Mouse (Mus musculus) liver, embryonic 11.5 days (tissue): ENCODE results near the gene Lemd2. TPM values are rescaled to one million over a fixed set of nuclear protein-coding genes. Genes with fewer than 3 reads are reported as not detected.

Experiments
- ATAC-seq: fragments of 200-750 bp; cut with Nextera tagmentation; replicated peaks from 2 replicates; pipeline ENCODE4 v1.8.0; 2017; ENCODE audit warnings: moderate number of reproducible peaks, mild to moderate bottlenecking, moderate TSS enrichment, moderate library complexity; ENCODE audit not compliant: low FRiP score
- DNase-seq: peaks from one replicate; pipeline ENCODE4 v3.0.0-alpha.2; 2017; ENCODE audit warnings: low spot score
- H3K27ac ChIP-seq: fragments of 300-500 bp; sonication (generic); 2 replicates; pipeline ENCODE4 v1.5.1; 2014; ENCODE audit warnings: mild to moderate bottlenecking, low read depth, low read length, control low read depth
- H3K27me3 ChIP-seq: fragments of 300-500 bp; sonication (generic); replicated peaks from 2 replicates; pipeline ENCODE4 v1.6.1; 2014; ENCODE audit warnings: low read length, mixed read lengths; ENCODE audit not compliant: control insufficient read depth, insufficient read depth
- H3K36me3 ChIP-seq: fragments of 300-500 bp; sonication (generic); 2 replicates; pipeline ENCODE4 v1.6.1; 2014; ENCODE audit warnings: mild to moderate bottlenecking, low read length, moderate library complexity, mixed read lengths; ENCODE audit not compliant: control insufficient read depth, insufficient read depth
- H3K4me1 ChIP-seq: fragments of 300-500 bp; sonication (generic); replicated peaks from 2 replicates; pipeline ENCODE4 v1.6.1; 2014; ENCODE audit warnings: low read length, mixed read lengths; ENCODE audit not compliant: control insufficient read depth, insufficient read depth
- H3K4me2 ChIP-seq: fragments of 300-500 bp; sonication (generic); 2 replicates; pipeline ENCODE4 v1.6.1; 2014; ENCODE audit warnings: mild to moderate bottlenecking, control low read depth, moderate library complexity
- H3K4me3 ChIP-seq: fragments of 300-500 bp; sonication (generic); 2 replicates; pipeline ENCODE4 v1.5.1; 2014; ENCODE audit warnings: low read depth, low read length, control low read depth
- H3K9ac ChIP-seq: fragments of 300-500 bp; sonication (generic); 2 replicates; pipeline ENCODE4 v1.6.1; 2014; ENCODE audit warnings: low read depth, low read length, control low read depth
- H3K9me3 ChIP-seq: fragments of 300-500 bp; sonication (generic); 2 replicates; pipeline ENCODE4 v1.6.1; 2016; ENCODE audit warnings: low read length, inconsistent platforms, mixed read lengths; ENCODE audit not compliant: control insufficient read depth
- WGBS: fragments of 180-500 bp; shearing (Covaris S2); extraction: QIAGEN DNeasy Blood & Tissue Kit; methylation state at CpG from one replicate; pipeline ENCODE4 v1.1.7; 2014; 5-methylcytosine and 5-hydroxymethylcytosine counted together
- polyA plus RNA-seq: library from polyadenylated mRNA; unstranded; fragments of >200 nt; fragmentation: Nextera tagmentation; extraction: Ambion mirVana; gene quantifications from 2 replicates; pipeline ENCODE4 v1.2.1, GENCODE M21; 2014

Gene Lemd2
- polyA plus RNA-seq, 1 experiment from 2014 or later = 13.4 TPM

- Histone ChIP-seq H3K36me3 (peaks cover 18% of the 10 kb centered on the region), H3K27me3 (no peaks in the 10 kb centered on the region), H3K4me3 (no peak overlapping the region), H3K4me1 (no peaks in the 10 kb centered on the region; the same call in none of the 2 replicates), H3K27ac (no peak overlapping the region), H3K4me2 (no peak overlapping the region), H3K9ac (no peak overlapping the region), H3K9me3 (no peaks in the 10 kb centered on the region)
- ATAC-seq (no peak), DNase-seq (no peak)
- 79% methylated on average over 9 of the region's 9 CpGs for whole genome bisulfite sequencing
These were observed 15.4 kb downstream of the Lemd2 start for GRCm38 (mm10) chr17:27188883-27189282.

DNA sequence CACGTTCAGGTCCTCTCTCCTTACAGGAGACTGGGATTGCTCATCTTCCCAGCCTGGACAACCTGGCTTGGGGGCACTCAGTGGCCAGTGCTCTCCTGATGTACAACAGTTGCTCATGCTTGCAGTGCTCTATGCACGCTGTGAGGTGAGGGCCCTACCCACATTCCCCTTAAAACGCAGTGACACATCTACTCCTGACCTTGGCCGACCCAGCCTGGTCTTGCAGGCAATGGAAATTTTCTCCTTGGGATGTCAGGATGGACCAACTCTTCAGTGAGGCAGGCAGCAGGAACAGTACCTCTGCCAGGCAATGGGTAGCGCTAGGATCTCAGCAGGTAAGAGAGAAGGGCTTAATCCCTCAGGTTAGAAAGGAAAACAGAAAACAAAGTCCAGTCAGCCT lies 17.2 kb downstream of the Lemd2 start:
- no peak for DNase-seq
- H3K4me3 ChIP-seq = no peak overlapping the region
- ATAC-seq = no peak
- H3K36me3 ChIP-seq = peaks cover 13% of the 10 kb centered on the region
- WGBS = 73% methylated on average over 5 of the region's 5 CpGs
- H3K9ac ChIP-seq = no peak overlapping the region
- H3K27me3 ChIP-seq = no peaks in the 10 kb centered on the region
- no peak overlapping the region for H3K27ac ChIP-seq
- peaks cover 3% of the 10 kb centered on the region for H3K4me1 ChIP-seq
- no peaks in the 10 kb centered on the region for H3K9me3 ChIP-seq
- no peak overlapping the region for H3K4me2 ChIP-seq

GRCm38 (mm10) chr17:27186068-27186467 lies 18.2 kb downstream of the Lemd2 start:
- Histone ChIP-seq H3K9me3 (no peaks in the 10 kb centered on the region), H3K36me3 (peaks cover 9% of the 10 kb centered on the region), H3K4me1 (peaks cover 6% of the 10 kb centered on the region), H3K27ac (no peak overlapping the region), H3K9ac (no peak overlapping the region), H3K27me3 (no peaks in the 10 kb centered on the region), H3K4me2 (no peak overlapping the region), H3K4me3 (no peak overlapping the region)
- DNase-seq (no peak), ATAC-seq (no peak)
- WGBS = 94% methylated on average over 3 of the region's 3 CpGs

- Histone ChIP-seq H3K27me3 (no peaks in the 10 kb centered on the region), H3K4me3 (no peak overlapping the region), H3K9ac (no peak overlapping the region), H3K27ac (no peak overlapping the region), H3K4me2 (no peak overlapping the region), H3K36me3 (no peaks in the 10 kb centered on the region), H3K4me1 (peaks cover 7% of the 10 kb centered on the region), H3K9me3 (peaks cover 4% of the 10 kb centered on the region; the same call in 1 of the 2 replicates)
- 78% methylated on average over 12 of the region's 12 CpGs for WGBS
- ATAC-seq (no peak), DNase-seq (no peak)
These were observed 20.5 kb downstream of the Lemd2 start for GRCm38 (mm10) chr17:27183667-27184292.

DNA sequence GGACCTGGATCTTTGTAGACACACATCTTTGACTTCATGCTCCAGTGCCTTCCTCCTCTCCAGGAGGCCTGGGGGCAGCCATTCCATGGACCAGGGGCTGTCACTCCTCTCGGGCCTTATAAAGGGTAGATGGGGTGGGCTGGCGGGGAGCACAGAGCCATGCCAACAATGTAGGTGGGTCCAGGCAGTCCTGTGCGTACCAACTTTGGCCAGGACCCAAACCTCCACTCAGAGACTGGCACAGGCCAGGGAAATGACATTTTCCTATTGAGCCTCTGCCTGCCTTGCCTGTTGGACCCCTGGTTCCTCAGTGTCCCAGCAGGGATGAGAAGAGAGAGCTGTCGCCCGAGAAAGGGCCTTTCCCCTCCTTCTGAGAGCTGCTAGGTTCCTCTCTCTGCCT lies 21.9 kb downstream of the Lemd2 start:
- Histone ChIP-seq H3K27ac (no peak overlapping the region), H3K27me3 (no peaks in the 10 kb centered on the region), H3K4me3 (no peak overlapping the region), H3K4me2 (no peak overlapping the region), H3K36me3 (no peaks in the 10 kb centered on the region), H3K4me1 (peaks cover 8% of the 10 kb centered on the region), H3K9ac (no peak overlapping the region), H3K9me3 (peaks cover 4% of the 10 kb centered on the region; the same call in 1 of the 2 replicates)
- 80% methylated on average over 5 of the region's 5 CpGs for WGBS
- DNase-seq (no peak), ATAC-seq (no peak)

GRCm38 (mm10) chr17:27181666-27182065 lies 22.6 kb downstream of the Lemd2 start:
- Histone ChIP-seq H3K4me3 (no peak overlapping the region), H3K27me3 (no peaks in the 10 kb centered on the region), H3K36me3 (no peaks in the 10 kb centered on the region), H3K27ac (no peak overlapping the region), H3K9me3 (peaks cover 4% of the 10 kb centered on the region; the same call in 1 of the 2 replicates), H3K4me2 (no peak overlapping the region), H3K9ac (no peak overlapping the region), H3K4me1 (peaks cover 8% of the 10 kb centered on the region)
- DNase-seq = no peak
- 40% methylated on average over 3 of the region's 3 CpGs for WGBS
- ATAC-seq = peak; percentile 46

- no peak overlapping the region for H3K27ac ChIP-seq
- peaks cover 4% of the 10 kb centered on the region; the same call in 1 of the 2 replicates for H3K9me3 ChIP-seq
- ATAC-seq (no peak), DNase-seq (no peak)
- no peak overlapping the region for H3K4me3 ChIP-seq
- H3K4me2 ChIP-seq = no peak overlapping the region
- peaks cover 12% of the 10 kb centered on the region for H3K4me1 ChIP-seq
- no peaks in the 10 kb centered on the region for H3K27me3 ChIP-seq
- no peak overlapping the region for H3K9ac ChIP-seq
- WGBS = 54% methylated on average over 12 of the region's 12 CpGs
- no peaks in the 10 kb centered on the region for H3K36me3 ChIP-seq
These were observed 24.5 kb downstream of the Lemd2 start for GRCm38 (mm10) chr17:27179681-27180280.

GRCm38 (mm10) chr17:27178427-27179177 lies 25.7 kb downstream of the Lemd2 start:
- Histone ChIP-seq H3K36me3 (no peaks in the 10 kb centered on the region), H3K27ac (peak overlapping the region; percentile 28; the same call in 1 of the 2 replicates), H3K27me3 (no peaks in the 10 kb centered on the region), H3K4me1 (peaks cover 10% of the 10 kb centered on the region), H3K4me3 (no peak overlapping the region), H3K9ac (no peak overlapping the region), H3K4me2 (no peak overlapping the region), H3K9me3 (peaks cover 4% of the 10 kb centered on the region; the same call in 1 of the 2 replicates)
- DNase-seq (no peak), ATAC-seq (peak; percentile 55)
- WGBS = 82% methylated on average over 17 of the region's 17 CpGs
